Mouse (Mus musculus): ENCODE data around the gene Tpsab1.

DNA sequence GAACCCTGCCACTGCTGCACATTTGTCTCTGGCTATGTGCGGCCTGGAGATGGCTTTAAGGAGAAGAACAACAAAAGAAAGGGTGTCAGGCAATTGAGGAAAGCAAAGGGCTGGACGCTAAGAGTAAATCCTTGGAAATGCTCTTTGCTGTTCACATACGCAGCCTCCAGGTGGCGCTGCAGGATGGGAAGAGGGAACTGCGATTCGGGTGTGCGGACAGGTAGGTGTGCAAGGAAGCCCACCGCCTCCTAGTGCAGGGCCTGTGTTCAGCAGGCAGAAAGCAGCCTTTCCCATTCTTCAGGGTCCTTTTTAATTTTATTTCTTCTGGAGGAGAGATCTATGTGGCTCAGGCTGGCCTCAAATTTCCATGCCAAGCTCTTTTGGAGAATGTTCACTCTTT is 11.4 kb downstream of the Tpsab1 start:
- TF ChIP-seq MYOD1 (IDR thresholded peaks at IDR 0.05; ENCODE audit: control insufficient read depth, insufficient read length, low read depth) (no peak), MAX (IDR thresholded peaks at IDR 0.05) (no peak), MYOG (IDR thresholded peaks at IDR 0.05; ENCODE audit: control insufficient read depth, extremely low read depth, insufficient read length) (no peak), USF1 (IDR thresholded peaks at IDR 0.05; ENCODE audit: low read depth) (no peak)
